Mouse (Mus musculus) left cerebral cortex, adult 18-20 months (tissue): ENCODE measurements at regions not wholly inside any gene's neighbourhood (a gene's known extent, or its start where the extent isn't known, plus 50 kb on each side); places are given as distances from the start of the nearest gene placed in this dataset.

Source experiments
- DNase-seq, 2 experiments: peaks; one replicate each; pipeline ENCODE4 v3.0.0; 2021 to 2022; ENCODE audit warnings: low spot score in 2 of 2, mixed read lengths in 1 of 2

DNA sequence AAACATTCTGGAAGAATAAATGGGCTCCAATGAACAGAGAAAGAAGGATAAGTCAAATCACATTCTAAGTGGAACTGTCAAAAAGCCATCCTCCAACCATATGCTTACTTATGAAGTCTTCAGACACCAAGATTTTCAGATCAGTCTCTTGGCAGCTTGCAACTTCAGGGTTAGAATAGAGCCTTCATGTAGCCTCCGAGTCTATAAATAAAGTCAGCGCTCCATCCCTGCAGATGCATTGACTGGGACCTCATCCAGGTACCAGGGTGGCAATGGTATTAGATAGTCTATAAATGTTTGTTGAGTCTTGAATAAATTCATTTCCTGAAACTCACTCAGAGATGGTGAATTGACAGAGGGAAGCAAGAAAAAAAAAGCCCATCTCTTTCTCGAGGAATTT, 107.2 kb upstream of the Eepd1 start:
- peak in 1 of 2 experiments; percentile 26 for DNase-seq

DNA sequence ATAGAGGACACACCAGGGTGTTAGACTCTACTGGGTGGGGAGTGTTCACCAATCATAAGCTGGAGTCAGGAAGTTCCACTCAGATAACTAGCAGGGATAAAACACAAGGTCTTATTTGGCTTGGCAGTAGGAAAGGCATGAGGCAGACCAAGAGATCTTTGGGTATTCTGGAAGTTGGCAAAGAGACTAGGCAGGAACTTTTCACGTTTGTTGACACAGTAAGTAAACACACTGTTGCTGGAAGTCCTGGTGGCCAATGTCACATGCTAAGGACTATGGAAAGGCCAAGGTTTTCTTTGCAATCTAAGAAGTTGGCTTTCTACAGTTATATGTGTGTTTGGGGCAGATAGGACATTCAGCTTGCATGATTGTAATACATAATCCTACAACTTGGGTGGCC, 105.1 kb upstream of the Eepd1 start:
- DNase-seq: no peak

DNA sequence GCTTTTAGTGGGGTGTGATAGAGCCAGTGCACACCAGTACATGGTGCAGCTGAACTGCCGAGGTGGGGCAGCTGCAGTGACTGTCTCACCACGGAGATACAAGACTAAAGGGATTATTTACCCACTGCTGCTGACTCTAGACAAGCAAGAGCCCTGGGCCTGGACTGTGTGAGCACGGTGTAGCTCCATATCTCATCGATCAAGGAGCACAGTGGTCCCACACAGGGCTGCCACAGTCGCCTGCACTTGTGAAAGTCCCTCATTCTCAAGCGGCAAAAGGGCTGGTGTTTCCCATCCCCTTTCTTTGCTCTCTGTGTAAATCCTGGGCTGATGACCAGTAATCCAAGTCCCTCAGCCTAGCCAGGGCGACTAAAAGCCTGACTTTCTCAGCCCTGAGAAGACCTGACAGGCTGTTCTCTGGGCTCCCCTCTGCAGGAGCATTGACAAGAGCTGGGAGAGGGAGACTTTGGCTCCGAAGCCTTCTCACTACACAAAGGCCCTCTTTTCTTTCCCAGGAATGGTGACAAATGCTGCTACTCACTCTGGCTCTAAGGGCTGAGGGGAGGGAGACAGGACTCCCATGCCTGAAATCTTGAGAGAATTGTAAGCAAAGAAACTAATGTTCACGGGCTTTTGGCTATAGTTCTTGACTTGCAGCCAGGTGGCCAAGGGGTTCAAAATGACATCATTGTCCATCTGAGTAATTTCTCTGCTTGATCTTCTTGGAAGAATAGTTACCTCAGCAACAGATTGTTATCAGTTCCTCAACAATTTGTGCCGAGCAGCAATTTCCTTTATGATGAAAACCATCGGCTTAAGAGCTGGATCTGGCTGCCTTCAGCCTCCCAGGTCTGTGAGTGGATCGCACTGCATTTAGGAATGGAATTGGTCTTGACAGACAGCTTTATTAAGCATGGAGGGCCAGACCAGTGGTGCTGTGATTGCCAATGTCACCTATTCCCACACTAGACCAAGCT, 103.3 kb upstream of the Eepd1 start:
- no peak for DNase-seq

DNA sequence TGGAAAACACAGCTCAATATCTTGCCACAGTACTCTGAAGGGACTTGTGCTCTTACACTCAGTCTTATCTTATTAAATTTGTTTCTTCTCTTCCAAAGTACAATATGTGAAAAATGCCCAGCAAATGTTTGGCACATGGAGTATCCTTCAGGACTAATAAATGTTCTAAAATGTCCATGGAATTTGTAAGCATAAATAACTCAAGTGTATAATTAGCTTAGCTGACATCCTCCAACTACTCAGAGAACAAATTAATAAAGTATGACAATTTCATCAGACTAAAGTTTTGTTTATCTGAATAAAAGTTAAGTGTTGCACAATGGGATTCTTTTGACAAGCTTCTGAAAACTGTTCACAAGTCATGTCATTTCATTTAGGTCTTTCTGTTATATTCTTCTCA, 96.0 kb upstream of the Eepd1 start:
- DNase-seq: no peak

DNA sequence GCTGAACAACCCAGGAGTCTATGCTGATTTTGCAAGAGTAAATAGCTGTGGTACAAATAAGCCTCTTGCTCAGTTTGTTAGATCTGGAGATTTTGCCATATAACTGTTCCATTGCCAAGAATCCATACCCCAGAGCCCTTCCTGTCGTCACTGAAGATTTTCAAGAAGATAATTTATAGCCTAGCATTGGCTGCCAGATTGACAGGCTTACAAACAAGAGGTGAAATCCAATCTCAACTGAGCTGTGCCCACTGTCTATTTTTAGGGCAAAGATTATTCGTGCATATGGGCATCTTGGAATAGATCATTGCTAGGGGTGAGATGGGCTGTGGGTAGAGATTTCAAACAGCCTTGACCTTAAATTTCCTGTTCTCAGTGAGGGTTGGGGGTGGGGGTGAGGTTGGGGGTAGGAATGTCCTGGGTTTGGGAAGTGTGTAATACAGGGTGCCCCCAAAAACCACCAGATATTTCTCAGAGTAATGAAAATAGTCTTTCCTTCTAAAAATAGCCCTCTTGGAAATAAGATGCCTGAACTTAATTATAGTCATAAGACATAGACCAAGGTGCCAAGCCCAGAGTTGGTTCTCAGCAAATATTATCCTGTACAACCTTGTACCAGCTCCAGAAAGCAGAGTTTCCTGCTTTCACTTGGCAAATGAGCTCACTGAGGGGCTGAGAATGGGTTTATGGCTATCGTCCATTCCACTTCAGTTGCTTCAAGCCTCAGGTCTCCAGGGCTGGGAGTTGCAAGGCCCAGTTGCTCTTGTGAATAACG, 93.3 kb upstream of the Eepd1 start:
- DNase-seq: no peak

DNA sequence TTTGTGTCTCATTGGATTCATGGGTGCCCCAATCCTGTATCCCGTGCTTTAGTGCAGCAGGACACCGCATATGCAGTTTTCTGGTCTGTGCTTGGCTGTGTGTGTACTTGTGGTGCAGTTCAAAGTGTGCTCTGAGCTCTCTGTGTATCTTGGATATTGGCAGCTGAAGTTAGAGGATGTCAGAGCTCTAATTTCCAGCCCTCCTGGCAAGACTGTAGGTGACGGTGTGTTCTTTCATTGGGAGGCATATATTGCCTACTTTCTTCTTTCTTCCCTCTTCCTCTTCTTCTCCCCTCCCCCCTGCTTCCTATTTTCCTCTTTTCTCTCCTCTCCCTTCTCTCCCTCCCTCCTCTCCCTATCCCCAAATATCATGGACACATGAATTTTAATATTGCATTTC, 92.0 kb upstream of the Eepd1 start:
- no peak for DNase-seq

DNA sequence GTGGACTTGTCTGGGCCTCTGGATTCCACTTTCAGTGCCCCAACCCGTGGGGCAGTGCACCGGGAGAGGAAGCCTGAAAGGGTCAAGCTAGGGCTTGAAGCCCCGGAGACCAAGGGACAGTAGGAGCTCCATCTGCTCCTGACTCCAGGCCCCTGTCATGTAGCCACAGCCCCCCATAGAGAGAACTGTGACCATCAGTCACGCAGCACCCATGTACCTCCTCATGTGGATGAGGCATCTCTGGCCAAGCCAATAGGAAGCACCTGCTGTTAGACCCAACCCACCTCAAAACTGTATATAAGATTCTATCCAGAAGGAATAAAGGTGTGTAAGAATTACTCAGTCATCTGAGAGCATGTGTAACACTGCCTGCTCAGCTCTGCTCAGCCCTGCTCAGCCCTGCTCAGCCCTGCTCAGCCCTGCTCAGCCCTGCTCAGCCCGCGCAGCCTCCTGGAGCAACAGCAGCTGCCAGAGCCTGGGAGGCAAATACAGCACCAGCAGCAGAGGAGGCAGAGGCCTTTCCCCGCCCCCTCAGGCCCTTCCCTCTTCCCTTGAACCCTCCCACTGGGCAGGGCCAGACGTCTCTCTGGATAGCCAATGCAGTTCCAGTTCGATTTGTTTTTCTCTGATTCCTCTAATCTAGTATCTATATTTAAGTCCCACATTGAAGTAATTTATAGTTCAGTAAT, 80.6 kb upstream of the Eepd1 start:
- DNase-seq: peak; percentile 22 to 49

DNA sequence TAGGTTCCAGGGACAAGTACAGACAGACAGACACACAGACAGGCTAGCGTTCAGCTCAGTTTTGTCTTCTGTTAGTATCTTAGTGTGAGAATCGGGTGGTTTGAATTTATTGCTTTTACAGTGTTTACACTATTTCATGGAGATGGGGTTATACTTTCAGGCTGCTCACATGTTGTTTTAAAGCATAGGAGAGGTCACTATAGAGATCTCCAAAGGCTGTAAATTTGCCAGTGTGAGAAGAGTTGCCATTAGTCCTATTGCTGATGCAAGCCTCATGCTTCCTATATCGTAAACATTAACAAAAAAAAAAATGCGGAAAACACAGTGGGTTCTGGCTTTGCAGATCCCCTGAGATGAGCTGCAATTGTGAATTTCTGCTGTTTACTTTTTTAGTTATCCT, 75.5 kb upstream of the Eepd1 start:
- no peak for DNase-seq

DNA sequence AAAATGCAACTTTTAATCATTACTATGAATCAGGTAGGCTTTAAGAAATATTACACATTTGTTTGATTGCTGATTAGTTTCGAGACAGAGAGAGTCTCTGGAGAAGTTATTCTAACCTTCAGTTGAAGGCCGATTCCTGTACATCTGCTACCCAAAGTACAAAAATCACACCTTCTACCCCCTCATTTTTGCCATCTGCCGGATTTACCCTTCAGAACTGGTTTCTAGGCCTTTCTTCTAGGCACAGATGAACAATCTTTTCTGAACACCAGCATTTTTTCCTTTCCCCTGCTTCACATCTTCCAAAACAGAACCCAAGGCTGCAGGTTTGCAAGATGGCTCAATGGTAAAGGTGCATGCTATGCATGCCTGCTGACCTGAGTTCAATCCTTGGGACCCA, 72.8 kb upstream of the Eepd1 start:
- peak; percentile 66 to 73 for DNase-seq

DNA sequence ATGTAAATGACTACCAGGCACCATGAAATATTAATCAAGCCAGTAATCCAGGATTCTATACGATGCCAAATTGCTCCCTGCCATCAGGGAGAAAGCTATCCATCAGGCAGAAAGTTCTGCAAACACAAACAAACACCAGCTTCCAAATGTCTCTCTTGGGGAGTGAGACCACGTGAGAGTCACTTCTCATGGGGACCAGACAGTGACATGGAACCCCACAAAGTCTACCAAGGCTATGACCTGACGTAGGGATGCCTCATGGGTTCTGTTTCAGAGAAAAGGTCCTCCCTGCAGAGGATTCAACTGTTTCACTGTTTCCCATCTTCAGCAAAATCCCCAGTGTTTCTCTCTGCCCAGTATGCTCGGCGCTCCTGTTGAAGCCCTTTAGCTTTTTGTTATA, 71.6 kb upstream of the Eepd1 start:
- no peak for DNase-seq

DNA sequence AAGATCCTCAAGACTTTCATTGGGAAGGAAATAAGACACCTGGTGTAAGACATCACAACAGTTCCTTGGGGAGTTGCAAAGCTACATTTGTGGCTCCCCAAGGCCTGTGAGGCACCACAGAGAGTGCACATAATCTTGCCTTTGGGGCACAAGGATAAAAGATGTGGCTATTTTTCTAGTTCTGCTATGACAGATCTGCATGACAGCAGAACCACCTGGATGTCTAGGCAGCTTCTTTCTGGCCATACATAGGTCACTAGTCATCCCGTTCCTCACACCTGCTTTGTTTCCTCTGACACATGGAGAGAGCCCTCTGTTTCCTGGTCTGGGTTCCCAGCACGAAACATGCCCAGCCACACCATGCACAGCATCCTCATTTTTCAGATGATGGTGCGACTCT, 67.5 kb upstream of the Eepd1 start:
- DNase-seq: no peak

DNA sequence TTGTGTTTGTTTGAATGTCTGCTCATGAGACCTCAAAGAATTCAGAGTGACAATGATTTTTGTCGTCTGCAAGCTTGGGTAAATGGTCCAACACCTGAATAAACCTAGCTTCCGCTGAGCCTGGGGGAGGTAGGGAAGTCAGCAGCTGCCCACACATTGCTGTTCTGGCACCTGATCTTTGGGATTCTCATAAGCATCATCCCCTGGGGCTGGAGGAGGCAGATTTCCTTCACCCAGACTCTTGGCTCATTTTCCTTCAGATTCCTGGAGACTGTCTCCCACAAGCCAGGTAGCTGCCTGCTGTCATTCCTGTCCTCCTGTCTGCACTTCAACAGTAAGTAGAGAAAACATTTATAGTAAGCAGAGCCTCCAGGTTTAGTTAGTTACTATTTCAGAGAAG, 67.0 kb upstream of the Eepd1 start:
- DNase-seq: peak in 1 of 2 experiments; percentile 13

DNA sequence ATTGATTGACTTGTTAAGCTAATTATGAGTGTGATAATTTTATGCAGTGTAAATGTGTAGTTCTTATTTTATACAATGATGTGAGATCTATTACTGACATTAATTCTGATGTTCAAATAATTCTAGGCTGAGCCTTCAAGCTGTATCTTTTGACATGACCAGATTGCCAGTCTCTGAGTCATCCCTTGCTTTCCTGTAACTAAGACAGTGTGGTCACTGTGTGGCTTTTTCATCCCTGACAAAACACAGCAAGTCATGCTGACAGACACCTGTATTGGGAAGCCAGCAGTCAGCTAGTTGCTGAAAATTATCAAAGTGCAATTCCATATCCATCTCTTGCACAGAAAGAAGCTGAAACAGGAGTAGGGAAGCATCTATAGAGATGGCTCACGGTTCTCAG, 54.4 kb upstream of the Eepd1 start:
- DNase-seq: no peak

DNA sequence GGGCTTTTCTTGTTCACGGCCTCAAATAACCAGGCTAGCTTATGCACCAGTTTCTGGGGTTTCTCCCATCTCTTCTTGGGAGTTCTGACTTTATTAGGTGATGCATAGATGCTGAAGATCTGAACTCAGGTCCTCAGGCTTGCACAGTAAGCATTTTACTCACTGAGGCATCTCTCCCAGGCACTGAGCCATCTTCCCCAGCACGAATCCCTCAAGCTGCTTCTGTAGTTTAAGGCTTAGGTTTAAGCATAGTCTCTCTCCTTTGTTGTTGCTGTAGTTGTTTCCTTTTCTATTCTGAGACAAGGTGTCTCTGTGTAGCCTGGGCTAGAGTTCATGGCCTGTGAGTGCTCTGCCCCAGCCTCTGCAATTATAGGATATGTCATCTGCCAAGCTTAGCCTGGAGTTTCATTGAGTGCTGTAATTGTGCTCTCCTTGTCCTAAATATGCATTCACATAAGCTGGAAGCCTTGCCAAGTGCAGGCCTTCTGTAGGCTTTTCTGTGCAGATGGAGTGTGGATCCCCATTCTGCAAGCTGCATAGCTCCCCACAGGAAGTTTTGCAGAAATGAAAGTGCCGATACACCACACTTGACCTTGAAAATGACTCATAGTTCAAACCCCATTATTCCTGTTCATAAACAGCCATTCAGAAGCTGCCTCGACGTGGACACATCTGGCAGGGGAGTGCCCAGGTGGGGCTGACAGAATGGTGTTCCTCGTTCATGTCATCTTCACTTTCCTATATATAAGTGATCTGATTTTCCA, 51.7 kb upstream of the Eepd1 start:
- peak; percentile 25 to 42 for DNase-seq
